Mouse (Mus musculus) myocyte (in vitro differentiated cells): ENCODE measurements at regions not wholly inside any gene's neighbourhood (a gene's known extent, or its start where the extent isn't known, plus 50 kb on each side); places are given as distances from the start of the nearest gene placed in this dataset.

Source experiments
- REST ChIP-seq: IDR thresholded peaks from one replicate; pipeline ENCODE4 v1.6.1; 2011; ENCODE audit warnings: mild to moderate bottlenecking, control low read depth, moderate library complexity; ENCODE audit not compliant: insufficient read depth, insufficient read length
- SRF ChIP-seq: IDR thresholded peaks from one replicate; pipeline ENCODE4 v1.6.1; 2011; ENCODE audit warnings: low read depth; ENCODE audit not compliant: control insufficient read depth, insufficient read length
- USF1 ChIP-seq: IDR thresholded peaks from one replicate; pipeline ENCODE4 v1.6.1; 2011; ENCODE audit warnings: low read depth, mild to moderate bottlenecking, control low read depth, moderate library complexity

DNA sequence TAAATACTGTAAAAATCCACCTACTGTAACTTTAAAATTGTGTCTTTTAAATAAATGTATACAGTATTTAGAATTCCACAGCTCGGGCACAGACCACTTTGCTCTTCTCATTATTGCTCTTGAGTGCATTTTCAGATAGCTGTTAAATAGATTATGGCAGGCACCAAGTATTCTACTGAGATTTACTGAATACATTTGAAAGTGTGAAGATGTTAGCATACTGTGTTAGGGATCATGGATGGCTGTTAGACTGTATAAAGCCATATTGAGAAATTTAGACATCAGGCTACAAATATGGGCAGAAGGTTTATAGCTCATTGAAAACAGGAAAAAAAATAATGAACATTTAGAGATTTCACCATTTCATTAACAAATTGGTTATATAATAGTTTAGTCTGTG lies 130.5 kb upstream of the Tbx18 start:
- TF ChIP-seq SRF (no peak), REST (no peak), USF1 (no peak)
